Mouse (Mus musculus): ENCODE measurements around the gene Rtn2.

- TF ChIP-seq HCFC1 (IDR thresholded peaks at IDR 0.05; ENCODE audit: borderline replicate concordance, insufficient read depth, low read length) = no peak
- TF ChIP-seq CHD2 (IDR thresholded peaks at IDR 0.05; ENCODE audit: low read depth, low read length) = no peak
- no peak for TF ChIP-seq ZC3H11A (IDR thresholded peaks at IDR 0.05; ENCODE audit: borderline replicate concordance, low read depth, low read length)
- no peak for TF ChIP-seq ZNF384 (IDR thresholded peaks at IDR 0.05; ENCODE audit: low read depth, low read length)
- TF ChIP-seq MAFK (IDR thresholded peaks at IDR 0.05; ENCODE audit: insufficient read depth, low read depth, low read length) = no peak
These were observed 20.0 kb downstream of the Rtn2 start for GRCm38 (mm10) chr7:19302264-19303045.
